Mouse (Mus musculus) intestine, embryonic 15.5 days (tissue): Measurements from ENCODE around the gene Dock8. TPM values are rescaled to one million over a fixed set of nuclear protein-coding genes. Genes with fewer than 3 reads are reported as not detected.
A peak's percentile ranks its signal among the peaks of the same experiment; 100 is the strongest.
"Not testable (repeated sequence)": the region's sequence is repeated elsewhere in the genome, so short reads cannot be mapped to it uniquely, and the experiment has no call there.

Source experiments
- ATAC-seq: fragments of 200-750 bp; cut with Nextera tagmentation; 2 replicates; pipeline ENCODE4 v1.8.0; 2017; ENCODE audit warnings: moderate TSS enrichment, moderate library complexity
- H3K27ac ChIP-seq: fragments of 300-500 bp; sonication (generic); 2 replicates; pipeline ENCODE4 v1.5.1; 2015; ENCODE audit warnings: mild to moderate bottlenecking, inconsistent platforms
- H3K27me3 ChIP-seq: fragments of 300-500 bp; sonication (generic); replicated peaks from 2 replicates; pipeline ENCODE4 v1.6.1; 2015; ENCODE audit warnings: inconsistent platforms
- H3K36me3 ChIP-seq: fragments of 300-500 bp; sonication (generic); 2 replicates; pipeline ENCODE4 v1.6.1; 2015; ENCODE audit warnings: inconsistent platforms
- H3K4me1 ChIP-seq: fragments of 300-500 bp; sonication (generic); replicated peaks from 2 replicates; pipeline ENCODE4 v1.6.1; 2015; ENCODE audit warnings: inconsistent platforms
- H3K4me2 ChIP-seq: fragments of 300-500 bp; sonication (generic); replicated peaks from 2 replicates; pipeline ENCODE4 v1.6.1; 2015; ENCODE audit warnings: mild to moderate bottlenecking, inconsistent platforms
- H3K4me3 ChIP-seq: fragments of 300-500 bp; sonication (generic); replicated peaks from 2 replicates; pipeline ENCODE4 v1.5.1; 2015; ENCODE audit warnings: inconsistent platforms
- H3K9ac ChIP-seq: fragments of 300-500 bp; sonication (generic); 2 replicates; pipeline ENCODE4 v1.6.1; 2015; ENCODE audit warnings: inconsistent platforms
- H3K9me3 ChIP-seq: fragments of 300-500 bp; sonication (generic); 2 replicates; pipeline ENCODE4 v1.6.1; 2016; ENCODE audit warnings: inconsistent platforms
- WGBS: fragments of 180-500 bp; shearing (Covaris S2); methylation state at CpG from one replicate; pipeline ENCODE4 v1.1.7; 2015; 5-methylcytosine and 5-hydroxymethylcytosine counted together
- polyA plus RNA-seq: library from polyadenylated mRNA; unstranded; fragments of >200 nt; fragmentation: Nextera tagmentation; extraction: Ambion mirVana; gene quantifications from 2 replicates; pipeline ENCODE4 v1.2.1, GENCODE M21; 2015

Dock8 gene
- polyA plus RNA-seq, 1 experiment from 2014 or later = 5.0 TPM

- Histone ChIP-seq H3K9ac (no peak overlapping the region), H3K4me1 (peaks cover 9% of the 10 kb centered on the region), H3K36me3 (no peaks in the 10 kb centered on the region), H3K27ac (no peak overlapping the region), H3K4me2 (no peak overlapping the region), H3K4me3 (no peak overlapping the region), H3K9me3 (no peaks in the 10 kb centered on the region), H3K27me3 (0 out of 2 replicates have a peak, but pooled peaks cover 12% of the 10 kb centered on the region)
- ATAC-seq = no peak
- 38% methylated on average over 4 of the region's 4 CpGs for WGBS
Observed at GRCm38 (mm10) chr19:25003810-25004209, 4.5 kb downstream of the Dock8 start.

GRCm38 (mm10) chr19:25006686-25007085 lies 7.4 kb downstream of the Dock8 start:
- no peaks in the 10 kb centered on the region for H3K9me3 ChIP-seq
- H3K4me2 ChIP-seq = no peak overlapping the region
- no peak overlapping the region for H3K27ac ChIP-seq
- WGBS = 85% methylated on average over 1 of the region's 1 CpGs
- no peaks in the 10 kb centered on the region for H3K27me3 ChIP-seq
- H3K36me3 ChIP-seq = no peaks in the 10 kb centered on the region
- no peak overlapping the region for H3K9ac ChIP-seq
- no peak overlapping the region for H3K4me3 ChIP-seq
- no peak for ATAC-seq
- peaks cover 5% of the 10 kb centered on the region; the same call in 1 of the 2 replicates for H3K4me1 ChIP-seq

- H3K27me3 ChIP-seq = no peaks in the 10 kb centered on the region
- no peak overlapping the region for H3K4me3 ChIP-seq
- no peak overlapping the region for H3K9ac ChIP-seq
- ATAC-seq = no peak
- H3K36me3 ChIP-seq = no peaks in the 10 kb centered on the region
- no peak overlapping the region for H3K4me2 ChIP-seq
- no peak overlapping the region for H3K27ac ChIP-seq
- peaks cover 5% of the 10 kb centered on the region; the same call in 1 of the 2 replicates for H3K4me1 ChIP-seq
- no peaks in the 10 kb centered on the region for H3K9me3 ChIP-seq
- 93% methylated on average over 2 of the region's 2 CpGs for WGBS
Observed at GRCm38 (mm10) chr19:25008509-25008908, 9.2 kb downstream of the Dock8 start.

GRCm38 (mm10) chr19:25022766-25023165 lies 23.4 kb downstream of the Dock8 start:
- 85% methylated on average over 6 of the region's 6 CpGs for WGBS
- no peaks in the 10 kb centered on the region for H3K9me3 ChIP-seq
- no peak overlapping the region for H3K4me3 ChIP-seq
- H3K36me3 ChIP-seq = no peaks in the 10 kb centered on the region
- no peak overlapping the region for H3K27ac ChIP-seq
- H3K9ac ChIP-seq = no peak overlapping the region
- no peaks in the 10 kb centered on the region for H3K27me3 ChIP-seq
- H3K4me2 ChIP-seq = no peak overlapping the region
- no peaks in the 10 kb centered on the region for H3K4me1 ChIP-seq
- no peak for ATAC-seq

GRCm38 (mm10) chr19:25031765-25032164 lies 32.4 kb downstream of the Dock8 start:
- WGBS = 83% methylated on average over 4 of the region's 4 CpGs
- H3K9ac ChIP-seq = no peak overlapping the region
- no peak overlapping the region for H3K4me2 ChIP-seq
- H3K9me3 ChIP-seq = no peaks in the 10 kb centered on the region
- no peak for ATAC-seq
- H3K4me1 ChIP-seq = 0 out of 2 replicates have a peak, but pooled peaks cover 4% of the 10 kb centered on the region
- no peaks in the 10 kb centered on the region for H3K27me3 ChIP-seq
- H3K4me3 ChIP-seq = no peak overlapping the region
- H3K36me3 ChIP-seq = no peaks in the 10 kb centered on the region
- no peak overlapping the region for H3K27ac ChIP-seq

GRCm38 (mm10) chr19:25033008-25033407 lies 33.7 kb downstream of the Dock8 start:
- ATAC-seq, H3K27ac ChIP-seq, H3K4me2 ChIP-seq, H3K9ac ChIP-seq, H3K27me3 ChIP-seq, H3K4me1 ChIP-seq, H3K9me3 ChIP-seq, H3K36me3 ChIP-seq, H3K4me3 ChIP-seq: not testable (repeated sequence)
- WGBS = 89% methylated on average over 9 of the region's 18 CpGs

- Histone ChIP-seq H3K27ac (no peak overlapping the region), H3K4me2 (no peak overlapping the region), H3K4me1 (0 out of 2 replicates have a peak, but pooled peaks cover 4% of the 10 kb centered on the region), H3K27me3 (no peaks in the 10 kb centered on the region), H3K9me3 (no peaks in the 10 kb centered on the region), H3K36me3 (no peaks in the 10 kb centered on the region), H3K4me3 (no peak overlapping the region), H3K9ac (no peak overlapping the region)
- no peak for ATAC-seq
- 77% methylated on average over 6 of the region's 6 CpGs for WGBS
Observed at GRCm38 (mm10) chr19:25035825-25036224, 36.5 kb downstream of the Dock8 start.

GRCm38 (mm10) chr19:25036784-25037183 lies 37.5 kb downstream of the Dock8 start:
- ATAC-seq = no peak
- no peak overlapping the region for H3K27ac ChIP-seq
- no peaks in the 10 kb centered on the region for H3K9me3 ChIP-seq
- H3K27me3 ChIP-seq = no peaks in the 10 kb centered on the region
- 76% methylated on average over 5 of the region's 5 CpGs for WGBS
- H3K4me2 ChIP-seq = no peak overlapping the region
- no peak overlapping the region for H3K4me3 ChIP-seq
- no peak overlapping the region for H3K9ac ChIP-seq
- no peaks in the 10 kb centered on the region for H3K36me3 ChIP-seq
- H3K4me1 ChIP-seq = 0 out of 2 replicates have a peak, but pooled peaks cover 4% of the 10 kb centered on the region

- no peaks in the 10 kb centered on the region for H3K9me3 ChIP-seq
- H3K4me3 ChIP-seq = no peak overlapping the region
- H3K27ac ChIP-seq = no peak overlapping the region
- WGBS = 67% methylated on average over 4 of the region's 4 CpGs
- H3K4me1 ChIP-seq = 0 out of 2 replicates have a peak, but pooled peaks cover 4% of the 10 kb centered on the region
- 0 out of 2 replicates have a peak, but pooled peaks have one; percentile 8 for ATAC-seq
- H3K9ac ChIP-seq = no peak overlapping the region
- H3K27me3 ChIP-seq = no peaks in the 10 kb centered on the region
- no peaks in the 10 kb centered on the region for H3K36me3 ChIP-seq
- no peak overlapping the region for H3K4me2 ChIP-seq
Observed at GRCm38 (mm10) chr19:25037249-25037648, 37.9 kb downstream of the Dock8 start.

GRCm38 (mm10) chr19:25038293-25038692 lies 39.0 kb downstream of the Dock8 start:
- no peaks in the 10 kb centered on the region for H3K9me3 ChIP-seq
- H3K27ac ChIP-seq = no peak overlapping the region
- H3K9ac ChIP-seq = no peak overlapping the region
- H3K4me2 ChIP-seq = no peak overlapping the region
- H3K4me1 ChIP-seq = 0 out of 2 replicates have a peak, but pooled peaks cover 4% of the 10 kb centered on the region
- no peak for ATAC-seq
- H3K27me3 ChIP-seq = no peaks in the 10 kb centered on the region
- H3K36me3 ChIP-seq = no peaks in the 10 kb centered on the region
- 39% methylated on average over 6 of the region's 6 CpGs for WGBS
- H3K4me3 ChIP-seq = no peak overlapping the region

GRCm38 (mm10) chr19:25041209-25041608 lies 41.9 kb downstream of the Dock8 start:
- Histone ChIP-seq H3K4me2 (no peak overlapping the region), H3K27ac (no peak overlapping the region), H3K9me3 (no peaks in the 10 kb centered on the region), H3K27me3 (no peaks in the 10 kb centered on the region), H3K4me1 (no peaks in the 10 kb centered on the region), H3K36me3 (no peaks in the 10 kb centered on the region), H3K4me3 (no peak overlapping the region), H3K9ac (no peak overlapping the region)
- 42% methylated on average over 6 of the region's 6 CpGs for WGBS
- ATAC-seq = no peak

GRCm38 (mm10) chr19:25042973-25043372 lies 43.6 kb downstream of the Dock8 start:
- H3K4me1 ChIP-seq = no peaks in the 10 kb centered on the region
- no peak overlapping the region; the same call in 1 of the 2 replicates for H3K4me2 ChIP-seq
- H3K27ac ChIP-seq = no peak overlapping the region
- H3K9me3 ChIP-seq = no peaks in the 10 kb centered on the region
- no peak overlapping the region for H3K4me3 ChIP-seq
- no peak overlapping the region for H3K9ac ChIP-seq
- no peaks in the 10 kb centered on the region for H3K27me3 ChIP-seq
- H3K36me3 ChIP-seq = no peaks in the 10 kb centered on the region
- peak; percentile 72 for ATAC-seq
- 63% methylated on average over 11 of the region's 11 CpGs for WGBS

- H3K36me3 ChIP-seq = no peaks in the 10 kb centered on the region
- H3K4me3 ChIP-seq = no peak overlapping the region
- no peaks in the 10 kb centered on the region for H3K27me3 ChIP-seq
- no peaks in the 10 kb centered on the region for H3K9me3 ChIP-seq
- H3K4me1 ChIP-seq = no peaks in the 10 kb centered on the region
- H3K4me2 ChIP-seq = no peak overlapping the region
- H3K27ac ChIP-seq = no peak overlapping the region
- 58% methylated on average over 3 of the region's 3 CpGs for WGBS
- no peak overlapping the region for H3K9ac ChIP-seq
- peak; percentile 89 for ATAC-seq
Observed at GRCm38 (mm10) chr19:25044057-25044456, 44.7 kb downstream of the Dock8 start.
